Mouse (Mus musculus): Measurements from ENCODE around the gene Nat10. TPM values are rescaled to one million over a fixed set of nuclear protein-coding genes. Genes with fewer than 3 reads are reported as not detected.

The Nat10 gene
- total RNA-seq, 2 experiments from 2014 or later, result 35.5 to 35.8 TPM

GRCm38 (mm10) chr2:103692810-103693209 lies 68.3 kb downstream of the Nat10 start:
- DNase-seq (ENCODE audit: low spot score in 2 of 2), result no peak

- DNase-seq (ENCODE audit: low spot score in 2 of 2), result no peak
These were observed 69.8 kb downstream of the Nat10 start for GRCm38 (mm10) chr2:103691278-103691677.

- no peak for DNase-seq (ENCODE audit: low spot score in 2 of 2)
These were observed 70.2 kb downstream of the Nat10 start for GRCm38 (mm10) chr2:103690828-103691227.

GRCm38 (mm10) chr2:103690425-103690824 lies 70.6 kb downstream of the Nat10 start:
- DNase-seq (ENCODE audit: low spot score in 2 of 2), result peak; percentile 53 to 64

GRCm38 (mm10) chr2:103687888-103688287 lies 73.2 kb downstream of the Nat10 start:
- DNase-seq (ENCODE audit: low spot score in 2 of 2), result no peak

GRCm38 (mm10) chr2:103687143-103687542 lies 73.9 kb downstream of the Nat10 start:
- no peak for DNase-seq (ENCODE audit: low spot score in 2 of 2)

GRCm38 (mm10) chr2:103685581-103685980 lies 75.5 kb downstream of the Nat10 start:
- DNase-seq (ENCODE audit: low spot score in 2 of 2), result no peak

GRCm38 (mm10) chr2:103684926-103685577 lies 76.0 kb downstream of the Nat10 start:
- DNase-seq (ENCODE audit: low spot score in 2 of 2), result no peak

- DNase-seq (ENCODE audit: low spot score in 2 of 2), result no peak
These were observed 76.6 kb downstream of the Nat10 start for GRCm38 (mm10) chr2:103684431-103684830.

GRCm38 (mm10) chr2:103682927-103683442 lies 78.1 kb downstream of the Nat10 start:
- peak in 1 of 2 experiments; percentile 41 for DNase-seq (ENCODE audit: low spot score in 2 of 2)

GRCm38 (mm10) chr2:103682261-103682722 lies 78.8 kb downstream of the Nat10 start:
- DNase-seq (ENCODE audit: low spot score in 2 of 2), result no peak

- no peak for DNase-seq (ENCODE audit: low spot score in 2 of 2)
These were observed 79.9 kb downstream of the Nat10 start for GRCm38 (mm10) chr2:103681149-103681548.

GRCm38 (mm10) chr2:103680364-103681110 lies 80.5 kb downstream of the Nat10 start:
- no peak for DNase-seq (ENCODE audit: low spot score in 2 of 2)

GRCm38 (mm10) chr2:103678433-103678832 lies 82.6 kb downstream of the Nat10 start:
- no peak for DNase-seq (ENCODE audit: low spot score in 2 of 2)

GRCm38 (mm10) chr2:103677614-103678369 lies 83.3 kb downstream of the Nat10 start:
- DNase-seq (ENCODE audit: low spot score in 2 of 2), result peak in 1 of 2 experiments; percentile 51

- DNase-seq (ENCODE audit: low spot score in 2 of 2), result no peak
These were observed 84.3 kb downstream of the Nat10 start for GRCm38 (mm10) chr2:103676808-103677207.

GRCm38 (mm10) chr2:103675391-103675790 lies 85.7 kb downstream of the Nat10 start:
- DNase-seq (ENCODE audit: low spot score in 2 of 2), result no peak

- no peak for DNase-seq (ENCODE audit: low spot score in 2 of 2)
These were observed 87.5 kb downstream of the Nat10 start for GRCm38 (mm10) chr2:103673609-103674008.

GRCm38 (mm10) chr2:103672573-103673119 lies 88.4 kb downstream of the Nat10 start:
- no peak for DNase-seq (ENCODE audit: low spot score in 2 of 2)
